Mouse (Mus musculus) layer of hippocampus, adult 2 months (tissue): ENCODE data around the gene Ahnak. TPM values are rescaled to one million over a fixed set of nuclear protein-coding genes. Genes with fewer than 3 reads are reported as not detected.
"Not testable (repeated sequence)": the region's sequence is repeated elsewhere in the genome, so short reads cannot be mapped to it uniquely, and the experiment has no call there.

Experiments used
- DNase-seq, 2 experiments: peaks; one replicate each; pipeline ENCODE4 v3.0.0; 2022; ENCODE audit warnings: low spot score in 2 of 2
- H3K27ac ChIP-seq: fragments of 200-600 bp; 2 replicates; pipeline ENCODE4 v1.8.1; 2022
- H3K4me3 ChIP-seq: fragments of 200-600 bp; 2 replicates; pipeline ENCODE4 v1.8.1; 2022; ENCODE audit warnings: mild to moderate bottlenecking
- CTCF ChIP-seq: fragments of 200-600 bp; conservative IDR thresholded peaks from 2 replicates; pipeline ENCODE4 v1.8.1; 2022; ENCODE audit warnings: antibody characterized with exemption, mild to moderate bottlenecking, moderate library complexity
- total RNA-seq, 2 experiments: library from RNA; stranded (reverse); gene quantifications; 2 replicates each; pipeline ENCODE4 v1.2.3; 2021

Gene Ahnak
- total RNA-seq, 2 experiments from 2014 or later = 19.4 to 21.9 TPM

DNA sequence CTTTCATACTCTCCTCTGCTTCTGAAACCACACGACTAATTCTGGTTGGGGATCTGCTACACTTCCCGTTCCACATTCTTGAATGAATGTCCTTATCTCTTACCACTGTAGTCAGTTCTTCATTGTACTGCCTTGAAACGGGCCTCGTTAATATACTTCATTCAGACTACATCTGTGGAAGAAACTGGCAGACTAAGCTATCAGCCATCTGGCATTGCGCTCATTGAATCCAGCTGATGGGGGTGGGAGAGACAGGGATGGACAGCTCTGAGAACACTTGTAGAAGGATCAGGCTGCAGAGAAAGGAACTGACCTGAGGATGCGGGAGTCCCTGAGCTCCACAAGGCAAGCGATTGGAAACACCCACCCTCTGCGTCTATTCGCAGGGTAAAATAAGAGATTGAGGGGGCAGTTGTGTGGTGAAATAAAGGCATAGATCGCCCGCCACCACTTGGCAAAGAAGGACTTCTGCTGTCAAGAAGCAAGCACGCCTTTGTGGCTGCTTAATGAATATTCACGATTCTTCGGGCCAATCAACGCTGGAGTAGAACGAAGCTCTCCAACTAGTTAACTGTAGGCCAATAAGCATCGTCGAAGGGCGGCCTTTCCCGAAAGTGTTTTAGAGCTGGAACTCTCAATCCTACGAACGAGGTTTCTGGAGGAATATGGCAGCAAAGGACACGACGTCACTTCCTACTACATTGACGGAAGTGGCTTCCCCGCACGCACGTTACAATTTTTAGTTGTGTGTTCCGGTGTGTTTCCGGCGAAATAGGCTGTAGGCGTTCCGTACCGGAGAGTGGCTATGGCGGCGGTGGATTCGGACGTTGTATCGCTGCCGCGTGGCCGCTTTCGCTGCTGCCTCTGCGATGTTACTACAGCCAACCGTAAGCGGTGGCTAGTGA, 35.7 kb upstream of the Ahnak start, which contains the start of gene Tut1:
Gene Tut1, plus strand, starts transcription at position 713 of the 905 bp plus-strand sequence.
- peak within 1 kb of the TSS; percentile 93 for H3K27ac ChIP-seq
- peak within 1 kb of the TSS; percentile 98 for H3K4me3 ChIP-seq
- peak; percentile 25 for TF ChIP-seq CTCF
- DNase-seq = peak; percentile 93 to 95

DNA sequence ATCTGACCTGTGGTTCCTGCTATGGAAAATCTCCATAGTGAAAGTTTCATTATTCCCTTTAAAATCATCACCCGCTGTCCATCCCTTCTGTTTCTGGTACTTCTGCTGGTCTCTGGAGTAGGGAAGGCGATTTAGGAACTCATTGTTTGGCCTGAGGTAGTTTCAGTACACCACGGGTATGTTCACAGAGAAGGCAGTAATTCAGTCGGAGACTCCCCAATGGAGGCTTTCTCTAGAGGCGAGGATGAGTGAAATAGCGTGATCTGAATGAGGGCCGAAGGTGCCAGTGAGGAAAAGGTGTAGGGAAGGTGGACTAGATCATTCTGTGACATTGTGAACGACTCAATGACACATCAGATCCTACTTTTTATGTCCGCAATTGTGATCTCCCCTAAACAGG, 34.9 kb upstream of the Ahnak start:
- TF ChIP-seq CTCF = no peak
- H3K4me3 ChIP-seq = peak overlapping the region; percentile 98
- H3K27ac ChIP-seq = peak overlapping the region; percentile 93
- no peak for DNase-seq

DNA sequence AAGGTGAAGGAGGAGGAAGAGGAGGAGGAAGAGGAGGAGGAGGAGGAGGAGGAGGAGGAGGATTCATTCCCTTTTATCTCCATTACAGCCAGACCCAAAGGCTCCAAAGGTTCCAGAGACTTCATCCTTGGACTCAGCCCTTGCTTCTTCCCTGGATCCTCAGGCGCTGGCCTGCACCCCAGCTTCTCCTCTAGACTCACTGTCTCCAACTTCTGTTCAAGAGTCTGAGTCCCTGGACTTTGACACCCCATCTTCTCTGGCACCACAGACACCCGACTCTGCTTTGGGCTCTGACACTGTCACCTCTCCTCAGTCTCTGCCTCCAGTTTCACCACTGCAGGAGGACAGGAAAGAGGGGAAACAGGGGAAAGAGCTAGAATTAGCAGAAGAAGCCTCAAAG, 26.8 kb upstream of the Ahnak start:
- Histone ChIP-seq H3K4me3 (no peak overlapping the region), H3K27ac (peak overlapping the region; percentile 72)
- no peak for TF ChIP-seq CTCF
- DNase-seq = no peak

DNA sequence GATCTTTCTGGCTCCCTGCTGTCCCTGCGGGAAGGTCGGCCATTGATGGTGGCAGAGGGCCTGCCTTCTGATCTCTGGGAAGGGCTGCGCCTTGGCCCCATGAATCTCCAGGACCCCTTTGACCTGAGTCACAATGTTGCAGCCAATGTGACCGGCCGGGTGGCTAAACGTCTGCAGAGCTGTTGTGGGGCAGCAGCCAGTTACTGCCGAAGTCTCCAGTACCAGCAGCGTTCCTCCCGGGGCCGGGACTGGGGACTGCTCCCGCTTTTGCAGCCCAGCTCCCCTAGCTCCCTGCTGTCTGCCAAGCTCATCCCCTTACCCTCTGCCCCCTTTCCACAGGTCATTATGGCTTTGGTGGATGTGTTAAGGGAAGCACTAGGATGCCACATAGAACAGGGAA, 24.0 kb upstream of the Ahnak start:
- Histone ChIP-seq H3K4me3 (no peak overlapping the region), H3K27ac (no peak overlapping the region)
- no peak for DNase-seq
- no peak for TF ChIP-seq CTCF

DNA sequence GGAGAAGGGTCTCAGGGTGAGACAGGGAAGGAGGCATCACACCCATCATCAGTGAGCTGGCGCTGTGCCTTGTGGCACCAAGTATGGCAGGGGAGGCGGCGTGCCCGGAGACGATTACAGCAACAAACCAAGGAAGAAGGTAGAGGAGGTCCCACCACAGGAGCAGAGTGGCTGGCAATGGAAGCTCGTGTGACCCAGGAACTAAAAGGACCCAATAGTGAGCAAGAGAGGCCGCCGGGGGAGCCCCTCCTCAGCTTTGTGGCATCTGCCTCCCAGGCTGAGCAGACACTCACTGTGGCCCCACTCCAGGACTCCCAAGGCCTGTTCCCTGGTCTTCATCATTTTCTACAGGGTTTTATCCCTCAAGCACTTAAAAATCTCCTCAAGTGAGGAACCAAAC, 23.3 kb upstream of the Ahnak start:
- peak overlapping the region; percentile 98 for H3K27ac ChIP-seq
- peak overlapping the region; percentile 86 for H3K4me3 ChIP-seq
- TF ChIP-seq CTCF = no peak
- DNase-seq = no peak

DNA sequence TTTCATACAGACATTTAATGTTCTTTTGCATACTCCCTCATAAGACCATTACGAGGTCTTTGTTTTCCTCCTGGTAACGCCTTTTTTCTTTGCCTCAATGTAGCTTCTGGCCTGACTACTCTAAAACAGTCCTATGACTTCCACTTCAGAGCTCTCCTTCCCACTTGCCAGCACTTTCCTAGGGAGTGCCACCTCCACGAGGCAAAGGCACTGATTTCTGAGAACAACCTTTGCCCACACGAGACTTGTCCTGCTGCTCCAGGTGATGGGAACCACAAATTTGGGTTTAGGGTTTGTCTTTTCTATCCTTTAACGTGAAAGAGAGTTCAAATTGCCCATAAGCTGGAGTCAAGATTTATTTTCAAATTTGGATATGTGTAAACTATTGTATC, 22.9 kb upstream of the Ahnak start:
- DNase-seq = no peak
- peak overlapping the region; percentile 86 for H3K4me3 ChIP-seq
- H3K27ac ChIP-seq = peak overlapping the region; percentile 98
- no peak for TF ChIP-seq CTCF

DNA sequence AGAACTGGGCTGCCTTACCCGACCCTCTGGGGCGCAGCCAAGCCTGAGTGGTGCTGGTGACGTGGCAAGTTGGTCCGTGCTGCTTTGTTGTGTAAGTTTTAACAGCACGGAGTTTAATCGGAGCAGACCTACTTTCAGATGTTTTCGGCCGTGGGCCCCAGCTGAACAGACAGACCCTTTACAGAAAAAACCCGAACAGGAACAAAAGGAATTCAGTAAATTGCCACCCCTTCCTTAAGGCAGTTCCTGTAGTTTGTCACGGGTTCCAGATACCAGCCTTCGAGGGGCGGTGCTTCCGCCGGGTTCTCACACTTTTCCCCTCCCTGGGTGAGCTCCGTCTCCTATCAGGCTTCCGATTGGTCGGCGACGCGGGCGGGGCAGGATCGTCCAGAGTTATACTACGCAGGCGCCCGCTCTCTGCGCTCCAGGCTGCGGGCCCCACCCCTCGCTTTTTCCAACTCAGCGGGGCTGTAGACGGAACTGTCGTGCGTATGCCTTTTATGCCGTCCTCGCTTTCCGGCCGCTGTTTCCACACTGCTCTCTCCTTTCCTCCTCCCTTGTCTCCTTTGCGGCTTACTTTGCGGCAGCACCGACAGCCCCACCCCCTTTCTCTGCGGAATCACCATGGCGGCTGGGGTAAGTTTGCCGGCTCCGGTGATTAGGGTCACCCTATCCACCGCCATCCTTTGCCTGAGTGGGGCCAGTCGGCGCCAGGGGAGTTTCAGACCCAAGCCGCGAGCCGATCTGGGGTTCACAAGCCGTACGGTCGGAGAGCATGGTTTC, 22.3 kb upstream of the Ahnak start, which contains the start of gene Eef1g:
Gene Eef1g, plus strand, starts transcription at position 452 of the 783 bp plus-strand sequence.
- Histone ChIP-seq H3K27ac (peak within 1 kb of the TSS; percentile 98), H3K4me3 (peak within 1 kb of the TSS; percentile 86)
- no peak for TF ChIP-seq CTCF
- peak; percentile 99 to 100 for DNase-seq

DNA sequence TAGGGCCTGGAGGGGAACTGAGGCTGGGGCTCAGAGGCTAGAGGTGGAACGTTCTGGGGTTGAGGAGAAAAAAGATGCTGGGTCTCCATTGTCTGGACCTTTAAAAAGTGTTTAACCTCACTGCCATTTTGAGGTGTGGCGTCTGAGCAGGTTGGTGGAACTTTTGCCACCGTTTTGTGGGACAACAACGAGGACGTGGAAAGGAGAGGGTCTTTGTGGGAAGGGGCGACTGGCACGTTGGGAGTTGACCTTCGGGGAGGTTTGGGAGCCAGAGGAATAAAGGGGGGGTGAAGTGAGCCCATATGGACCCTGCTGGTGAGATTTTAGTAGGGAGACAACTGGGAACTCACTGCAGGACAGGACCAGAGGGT, 21.7 kb upstream of the Ahnak start:
- no peak for TF ChIP-seq CTCF
- Histone ChIP-seq H3K27ac (peak overlapping the region; percentile 91), H3K4me3 (peak overlapping the region; percentile 86)
- DNase-seq = no peak

DNA sequence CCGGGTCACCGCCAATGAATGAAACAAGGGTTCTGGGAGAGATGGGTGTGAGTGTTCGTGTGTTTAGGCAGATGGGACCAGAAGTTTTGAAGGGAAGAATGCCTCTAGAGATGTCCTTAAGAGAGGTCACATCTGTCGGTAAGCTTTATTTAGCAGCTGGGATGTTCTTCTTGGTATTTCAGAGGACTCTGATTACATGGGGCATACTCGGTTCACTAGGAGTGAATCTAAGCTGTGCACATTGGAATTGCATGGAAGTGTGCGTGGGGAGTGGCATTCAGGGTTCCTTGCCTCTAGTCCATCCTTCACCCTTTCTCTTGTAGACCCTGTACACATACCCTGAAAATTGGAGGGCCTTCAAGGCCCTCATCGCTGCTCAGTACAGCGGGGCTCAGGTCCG, 21.2 kb upstream of the Ahnak start:
- no peak for DNase-seq
- TF ChIP-seq CTCF = no peak
- peak overlapping the region; percentile 91 for H3K27ac ChIP-seq
- H3K4me3 ChIP-seq = peak overlapping the region; percentile 86

DNA sequence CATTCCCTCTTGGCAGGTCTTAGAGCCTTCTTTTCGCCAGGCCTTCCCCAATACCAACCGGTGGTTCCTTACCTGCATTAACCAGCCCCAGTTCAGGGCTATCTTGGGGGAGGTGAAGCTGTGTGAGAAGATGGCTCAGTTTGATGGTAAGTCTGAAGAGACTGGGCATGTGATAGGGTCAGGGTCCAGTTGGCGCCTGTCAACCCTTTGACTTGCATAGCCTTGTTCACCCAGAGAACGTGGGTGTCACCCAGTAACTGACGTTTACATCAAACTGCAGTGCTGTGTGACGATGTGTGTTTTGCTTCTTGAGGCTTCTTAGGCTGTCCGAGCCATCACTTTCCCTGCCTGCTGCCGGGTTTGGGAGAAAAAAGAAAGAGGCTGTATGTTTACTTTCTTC, 16.6 kb upstream of the Ahnak start:
- not testable (repeated sequence) for DNase-seq, H3K27ac ChIP-seq, H3K4me3 ChIP-seq

DNA sequence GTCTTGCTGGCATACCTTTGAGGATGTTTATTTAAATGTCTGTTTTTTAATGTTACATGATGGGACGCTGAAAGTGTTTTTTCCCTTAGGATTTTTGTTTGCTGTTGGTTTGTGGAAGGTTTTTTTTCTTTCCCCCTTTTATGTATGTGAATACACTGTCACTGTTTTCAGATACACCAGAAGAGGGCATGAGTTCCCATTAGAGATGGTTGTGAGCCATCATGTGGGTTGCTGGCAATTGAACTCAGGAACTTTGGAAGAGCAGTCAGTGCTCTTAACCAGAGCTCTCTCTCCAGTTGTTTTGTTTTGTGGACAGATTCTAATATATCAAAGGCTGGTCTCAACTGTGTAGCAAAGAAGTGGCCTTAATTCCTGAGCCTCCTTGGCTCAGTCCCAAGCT, 14.4 kb upstream of the Ahnak start:
- no peak for DNase-seq
- peak; percentile 51 for TF ChIP-seq CTCF
- no peak overlapping the region for H3K4me3 ChIP-seq
- no peak overlapping the region for H3K27ac ChIP-seq

DNA sequence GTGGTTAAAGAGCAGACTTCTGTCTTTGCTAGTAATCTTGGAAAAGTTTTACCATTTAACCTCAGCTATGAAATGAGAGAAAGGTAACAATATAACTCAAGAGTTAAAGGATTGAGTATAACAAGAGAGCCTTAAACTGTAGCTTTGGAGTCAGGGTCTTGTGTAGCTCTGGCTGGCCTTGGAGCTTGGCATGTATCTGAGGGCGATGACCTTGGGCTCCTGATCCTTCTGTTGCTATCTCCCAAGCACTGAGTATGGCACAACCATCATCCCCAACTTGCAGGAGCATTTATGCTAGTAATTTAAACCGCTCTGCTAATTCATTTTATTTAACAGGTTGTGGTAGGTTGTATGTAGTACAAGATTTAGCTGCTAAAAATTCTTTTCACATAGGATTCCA, 13.6 kb upstream of the Ahnak start:
- DNase-seq = no peak
- no peak overlapping the region for H3K27ac ChIP-seq
- no peak overlapping the region for H3K4me3 ChIP-seq
- TF ChIP-seq CTCF = no peak

DNA sequence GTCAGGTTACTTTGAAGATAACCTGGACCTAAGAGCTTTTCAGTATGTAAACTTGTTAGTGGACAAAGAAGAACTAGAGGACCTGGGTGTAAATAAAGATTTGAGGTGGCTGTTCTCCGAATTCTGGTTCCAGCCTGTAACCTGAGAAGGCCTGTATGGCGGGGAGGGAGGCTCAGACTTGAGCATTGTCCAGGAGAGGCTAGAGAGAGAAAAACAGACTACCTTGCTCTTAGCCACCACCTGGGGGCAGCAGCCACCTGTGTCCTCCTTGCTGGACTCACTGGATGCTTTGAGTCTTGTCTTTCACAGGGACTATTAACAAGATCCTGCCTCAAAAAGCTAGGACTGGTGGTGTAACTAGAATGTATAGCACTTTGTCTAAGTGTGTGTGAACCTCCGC, 12.5 kb upstream of the Ahnak start:
- no peak overlapping the region for H3K27ac ChIP-seq
- no peak overlapping the region for H3K4me3 ChIP-seq
- TF ChIP-seq CTCF = peak; percentile 82
- no peak for DNase-seq
